Mouse (Mus musculus): ENCODE results near the gene Coro2b. TPM values are rescaled to one million over a fixed set of nuclear protein-coding genes. Genes with fewer than 3 reads are reported as not detected.
A peak's percentile ranks its signal among the peaks of the same experiment; 100 is the strongest.

The Coro2b gene
- total RNA-seq, 2 experiments from 2014 or later, result 5.5 to 6.8 TPM

DNA sequence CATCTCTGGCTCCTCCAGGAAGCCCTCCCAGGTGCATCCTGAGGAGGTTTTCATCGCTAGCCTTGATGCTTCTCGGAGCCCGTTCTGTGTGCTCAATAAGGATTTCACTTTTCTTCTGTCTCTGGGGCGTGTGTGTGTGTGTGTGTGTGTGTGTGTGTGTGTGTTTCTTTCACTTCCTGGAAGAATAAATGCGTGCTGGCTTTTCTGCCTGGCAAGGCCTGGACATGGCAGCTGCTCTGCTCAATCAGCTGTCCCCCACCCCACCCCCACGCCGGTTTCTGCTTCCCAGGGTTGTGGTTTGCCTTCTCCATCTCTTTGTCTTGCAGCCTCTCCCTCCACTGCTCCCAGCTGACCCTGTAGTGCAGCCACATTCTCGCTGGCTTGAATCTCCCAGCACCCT, 4.3 kb upstream of the Coro2b start:
- DNase-seq, result peak in 1 of 2 experiments; percentile 31

GRCm38 (mm10) chr9:62540736-62541135, 3.9 kb upstream of the Coro2b start:
- DNase-seq, result no peak
- intact Hi-C loops (cut with DNase I), result no loop called here

More for the DNA sequence above, 4.3 kb upstream of the Coro2b start:
- intact Hi-C loops (cut with DNase I), result no loop called here

DNA sequence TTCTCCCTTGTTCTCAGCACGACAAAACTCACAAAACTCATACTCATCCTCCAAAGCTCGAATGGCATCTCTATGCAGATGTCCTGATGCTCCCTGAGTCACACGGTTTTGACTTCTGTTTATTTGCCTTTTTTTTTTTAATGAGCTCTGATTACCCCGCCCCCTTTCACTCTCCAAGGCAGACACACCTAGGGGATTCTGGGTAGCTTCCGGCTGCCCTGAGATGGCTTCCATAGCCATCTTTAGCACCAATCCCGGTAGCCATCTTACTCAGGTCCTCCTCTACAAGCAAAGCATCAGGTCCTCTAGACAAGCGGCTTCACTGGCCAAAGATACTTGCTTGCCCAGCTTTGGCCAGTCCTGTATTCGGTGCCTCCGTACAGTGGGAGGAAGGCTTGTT, 3.3 kb upstream of the Coro2b start:
- intact Hi-C loops (cut with DNase I), result no loop called here
- DNase-seq, result no peak

- DNase-seq, result no peak
- intact Hi-C loops (cut with DNase I), result no loop called here
Measured at GRCm38 (mm10) chr9:62539251-62539711, 2.4 kb upstream of the Coro2b start.

GRCm38 (mm10) chr9:62537941-62538340, 1.1 kb upstream of the Coro2b start:
- DNase-seq, result no peak
- intact Hi-C loops (cut with DNase I), result no loop called here

DNA sequence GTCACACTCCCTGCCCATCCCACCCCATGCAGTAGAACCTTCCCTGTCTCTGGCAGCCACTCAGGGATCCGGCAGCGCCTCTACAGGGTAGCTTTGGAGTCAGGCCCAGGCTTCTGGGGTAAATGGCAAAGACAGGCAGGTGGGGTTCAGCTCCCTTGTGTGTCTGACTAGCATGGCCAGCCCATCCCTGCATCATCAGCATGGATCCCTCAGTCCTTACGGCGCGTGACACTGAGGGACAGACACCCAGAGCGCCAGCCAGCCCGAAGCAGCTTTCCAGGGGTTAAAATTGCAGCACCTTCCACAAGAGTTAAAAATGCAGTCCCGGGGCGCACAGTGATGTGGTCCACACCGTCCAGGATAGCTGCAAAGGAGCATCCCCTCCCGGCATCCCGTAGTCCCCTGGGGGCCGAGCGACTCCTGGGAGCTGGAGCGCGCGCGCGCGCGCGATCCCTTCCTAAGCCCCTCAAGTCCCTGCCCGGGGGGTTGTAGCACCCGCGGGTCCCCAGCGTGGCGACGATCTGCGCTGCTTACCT, 657 bp downstream of the Coro2b start:
- DNase-seq, result peak in 1 of 2 experiments; percentile 25
- intact Hi-C loops (cut with DNase I), result no loop called here

DNA sequence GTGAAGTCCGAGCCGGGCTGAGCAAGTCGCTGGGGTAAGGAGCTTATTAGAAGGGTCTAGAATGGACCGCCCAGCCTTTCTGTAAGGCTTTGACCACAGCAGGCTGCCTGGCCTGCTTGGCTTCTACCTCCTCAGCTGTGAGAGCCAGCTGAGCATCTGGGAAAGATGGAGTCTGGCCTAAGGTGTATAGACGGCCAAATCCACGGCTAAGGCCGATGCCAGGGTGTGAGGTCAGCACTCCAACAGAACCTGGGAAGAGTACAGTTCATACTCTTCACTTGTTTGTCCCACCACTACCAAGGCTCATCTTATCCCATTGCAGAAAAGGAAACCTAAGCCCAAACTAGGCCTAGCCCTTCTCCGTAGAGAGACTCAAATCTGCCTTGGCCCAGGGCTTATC, 1.3 kb downstream of the Coro2b start:
- intact Hi-C loops (cut with DNase I), result no loop called here
- DNase-seq, result peak in 1 of 2 experiments; percentile 26

DNA sequence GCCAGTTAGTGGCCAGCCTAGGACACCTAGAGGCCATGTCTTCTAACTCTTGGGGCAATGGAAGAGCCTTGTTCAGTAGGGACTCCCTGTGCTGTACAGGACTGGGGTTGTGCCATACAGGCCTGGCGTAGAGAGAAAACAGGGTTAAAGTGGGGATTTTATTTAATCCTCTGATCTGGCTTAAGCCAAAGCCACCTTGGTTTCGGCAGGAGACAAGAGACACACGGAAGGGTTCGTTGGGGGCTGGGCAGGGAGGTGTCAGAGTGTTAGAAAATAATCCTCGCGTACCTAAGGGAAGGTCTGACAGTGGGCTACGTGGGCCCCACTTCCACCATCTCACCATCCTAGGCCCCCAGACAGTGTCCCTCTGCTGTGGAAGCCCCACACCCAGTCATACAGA, 2.2 kb downstream of the Coro2b start:
- intact Hi-C loops (cut with DNase I), result no loop called here
- no peak for DNase-seq

DNA sequence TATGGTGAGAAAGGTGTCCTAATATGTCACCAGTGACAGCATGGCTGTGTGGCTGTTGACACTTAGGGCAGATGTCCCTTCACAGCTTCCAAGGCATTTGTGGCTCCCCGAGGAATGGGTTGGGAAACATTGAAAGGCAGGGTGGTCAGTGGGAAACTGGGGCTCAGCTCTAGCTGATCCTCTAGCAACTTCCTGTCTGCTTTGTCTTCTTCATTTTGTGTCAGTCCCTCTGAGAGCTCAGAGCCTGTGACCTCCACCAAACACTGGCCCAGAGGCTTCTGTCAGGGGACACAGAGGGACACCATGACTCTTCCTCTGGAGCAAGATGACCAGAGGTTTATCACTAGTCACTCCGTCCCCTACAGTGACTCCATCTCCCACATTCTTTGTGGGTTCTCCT, 2.7 kb downstream of the Coro2b start:
- DNase-seq, result no peak
- intact Hi-C loops (cut with DNase I), result no loop called here

GRCm38 (mm10) chr9:62532876-62533275, 4.0 kb downstream of the Coro2b start:
- no peak for DNase-seq
- intact Hi-C loops (cut with DNase I), result no loop called here

GRCm38 (mm10) chr9:62531459-62532275, 5.2 kb downstream of the Coro2b start:
- peak; percentile 70 to 74 for DNase-seq
- intact Hi-C loops (cut with DNase I), result no loop called here

DNA sequence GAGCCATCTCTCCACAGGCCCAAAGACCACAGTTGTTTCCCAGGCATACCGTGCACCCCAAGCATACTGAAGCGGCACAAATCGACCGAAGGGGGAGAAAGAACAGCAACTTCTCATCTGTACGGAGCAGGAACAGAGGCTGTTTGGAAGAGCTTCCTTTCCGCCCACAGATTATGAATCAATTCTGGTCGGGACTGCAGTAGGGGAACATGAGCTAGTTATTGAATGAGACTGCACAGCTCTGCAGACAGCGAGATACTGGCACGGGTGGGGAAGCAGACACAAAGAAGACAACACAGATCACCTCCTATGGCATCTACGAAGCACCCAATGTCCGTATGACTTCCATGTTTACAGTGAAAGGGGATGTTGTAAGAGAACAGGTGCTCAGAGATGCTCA, 8.3 kb downstream of the Coro2b start:
- intact Hi-C loops (cut with DNase I), result no loop called here
- DNase-seq, result no peak

- no peak for DNase-seq
- intact Hi-C loops (cut with DNase I), result no loop called here
Measured at GRCm38 (mm10) chr9:62526858-62527257, 10.0 kb downstream of the Coro2b start.

GRCm38 (mm10) chr9:62526451-62526850, 10.4 kb downstream of the Coro2b start:
- peak in 1 of 2 experiments; percentile 31 for DNase-seq
- intact Hi-C loops (cut with DNase I), result no loop called here

DNA sequence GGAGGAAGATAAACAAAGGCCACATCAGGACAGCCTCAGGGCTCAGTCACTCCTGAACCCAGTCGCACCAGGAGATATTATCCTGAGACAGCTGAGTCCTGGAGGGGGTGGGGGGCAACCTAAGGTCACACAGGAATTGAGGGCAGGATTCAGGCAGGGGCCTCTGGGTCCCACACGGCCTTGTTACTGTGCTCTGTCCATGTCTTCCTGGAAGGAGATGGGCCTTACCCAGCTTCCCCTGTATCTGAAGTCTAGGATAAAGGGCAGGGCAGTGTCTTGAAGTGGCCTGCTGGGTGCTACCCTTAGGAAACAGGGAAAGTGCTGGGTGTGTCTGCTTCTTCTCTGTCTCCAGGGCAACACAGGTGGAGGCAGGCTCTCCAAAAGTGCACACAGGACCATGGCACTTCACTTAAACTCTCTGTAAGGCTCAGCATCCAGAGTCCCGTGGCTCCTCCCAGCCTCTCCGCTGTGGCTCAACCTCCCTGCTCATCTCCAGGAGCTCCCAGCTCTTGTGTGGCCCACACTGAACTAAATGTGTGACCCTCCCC, 12.0 kb downstream of the Coro2b start:
- intact Hi-C loops (cut with DNase I), result no loop called here
- no peak for DNase-seq

- intact Hi-C loops (cut with DNase I), result no loop called here
Measured at GRCm38 (mm10) chr9:62522791-62523471, 13.9 kb downstream of the Coro2b start.

GRCm38 (mm10) chr9:62522211-62522610, 14.6 kb downstream of the Coro2b start:
- no peak for DNase-seq
- intact Hi-C loops (cut with DNase I), result no loop called here

More at GRCm38 (mm10) chr9:62522791-62523471, 13.9 kb downstream of the Coro2b start:
- DNase-seq, result no peak

GRCm38 (mm10) chr9:62521541-62521940, 15.3 kb downstream of the Coro2b start:
- peak in 1 of 2 experiments; percentile 63 for DNase-seq
- intact Hi-C loops (cut with DNase I), result no loop called here

GRCm38 (mm10) chr9:62520933-62521332, 15.9 kb downstream of the Coro2b start:
- intact Hi-C loops (cut with DNase I), result no loop called here
- no peak for DNase-seq

DNA sequence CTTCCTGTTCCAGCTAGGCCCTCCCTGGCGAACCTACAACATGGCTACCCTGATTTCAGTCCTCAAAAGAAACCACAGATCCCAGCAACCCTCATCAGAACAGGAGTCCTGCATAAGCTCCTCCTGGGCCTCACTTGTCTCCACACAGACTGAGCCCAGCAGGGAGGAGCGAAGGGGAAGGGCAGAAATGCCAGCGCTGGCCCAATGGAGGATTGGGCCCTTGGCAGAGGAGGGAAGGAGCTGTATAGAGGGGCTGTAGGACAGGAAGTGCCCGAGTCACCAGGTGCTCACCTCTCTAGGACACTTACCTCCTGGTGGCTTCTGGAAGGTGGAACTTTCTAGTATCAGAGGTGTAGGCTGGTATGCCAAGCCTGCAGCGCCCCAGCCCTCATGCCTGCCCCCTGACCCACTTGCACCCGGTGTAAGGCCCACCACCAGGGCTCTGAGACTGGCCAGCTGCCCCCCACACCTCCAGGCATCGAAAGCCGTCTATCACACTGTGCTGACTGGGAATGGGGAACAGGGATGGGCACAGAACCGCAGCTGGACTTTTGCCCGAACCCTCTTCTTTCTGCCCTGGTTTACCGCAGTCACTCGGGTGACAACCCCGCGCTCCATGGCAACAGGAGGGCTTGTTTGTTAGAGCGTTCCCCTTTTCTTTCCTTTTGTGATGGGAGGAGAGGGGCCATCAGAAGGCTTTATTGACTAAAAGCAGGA, 16.9 kb downstream of the Coro2b start:
- no peak for DNase-seq
- intact Hi-C loops (cut with DNase I), result no loop called here

GRCm38 (mm10) chr9:62519334-62519733, 17.5 kb downstream of the Coro2b start:
- no peak for DNase-seq
- intact Hi-C loops (cut with DNase I), result no loop called here
